Mouse (Mus musculus) stomach, embryonic 14.5 days (tissue): ENCODE data around the gene Tmem98. TPM values are rescaled to one million over a fixed set of nuclear protein-coding genes. Genes with fewer than 3 reads are reported as not detected.
A peak's percentile ranks its signal among the peaks of the same experiment; 100 is the strongest.

Experiments used
- ATAC-seq: fragments of 200-750 bp; cut with Nextera tagmentation; 2 replicates; pipeline ENCODE4 v1.8.0; 2017; ENCODE audit warnings: low read depth, moderate TSS enrichment; ENCODE audit not compliant: insufficient number of reproducible peaks, insufficient read depth, low FRiP score
- H3K27ac ChIP-seq: fragments of 300-500 bp; sonication (generic); 2 replicates; pipeline ENCODE4 v1.5.1; 2014; ENCODE audit warnings: mild to moderate bottlenecking, low read length, moderate library complexity, mixed read lengths
- H3K27me3 ChIP-seq: fragments of 300-500 bp; sonication (generic); 2 replicates; pipeline ENCODE4 v1.6.1; 2014; ENCODE audit warnings: low read length, control low read depth, mixed read lengths; ENCODE audit not compliant: control insufficient read depth, insufficient read depth
- H3K36me3 ChIP-seq: fragments of 300-500 bp; sonication (generic); 2 replicates; pipeline ENCODE4 v1.6.1; 2014; ENCODE audit warnings: mild to moderate bottlenecking, control low read depth, low read length, moderate library complexity, mixed read lengths; ENCODE audit not compliant: control insufficient read depth, insufficient read depth
- H3K4me1 ChIP-seq: fragments of 300-500 bp; sonication (generic); 2 replicates; pipeline ENCODE4 v1.6.1; 2014; ENCODE audit warnings: low read length, control low read depth, mixed read lengths; ENCODE audit not compliant: control insufficient read depth, insufficient read depth
- H3K4me2 ChIP-seq: fragments of 300-500 bp; sonication (generic); replicated peaks from 2 replicates; pipeline ENCODE4 v1.6.1; 2014; ENCODE audit warnings: low read depth, low read length, control low read depth
- H3K4me3 ChIP-seq: fragments of 300-500 bp; sonication (generic); 2 replicates; pipeline ENCODE4 v1.5.1; 2014; ENCODE audit warnings: low read depth, low read length, control low read depth
- H3K9ac ChIP-seq: fragments of 300-500 bp; sonication (generic); replicated peaks from 2 replicates; pipeline ENCODE4 v1.6.1; 2014; ENCODE audit warnings: low read depth, mild to moderate bottlenecking, control low read depth, low read length, moderate library complexity, mixed read lengths
- H3K9me3 ChIP-seq: fragments of 300-500 bp; sonication (generic); 2 replicates; pipeline ENCODE4 v1.6.1; 2016; ENCODE audit warnings: low read depth, low read length, control low read depth; ENCODE audit not compliant: control insufficient read depth
- WGBS: fragments of 180-500 bp; shearing (Covaris S2); extraction: QIAGEN DNeasy Blood & Tissue Kit; methylation state at CpG from one replicate; pipeline ENCODE4 v1.1.7; 2014; 5-methylcytosine and 5-hydroxymethylcytosine counted together
- polyA plus RNA-seq: library from polyadenylated mRNA; unstranded; fragments of >200 nt; fragmentation: Nextera tagmentation; extraction: Ambion mirVana; gene quantifications from 2 replicates; pipeline ENCODE4 v1.2.1, GENCODE M21; 2014

Gene Tmem98
- polyA plus RNA-seq, 1 experiment from 2014 or later: 128 TPM

GRCm38 (mm10) chr11:80784294-80784743 lies 25.7 kb upstream of the Tmem98 start:
- no peaks in the 10 kb centered on the region for H3K4me1 ChIP-seq
- no peak overlapping the region for H3K9ac ChIP-seq
- no peaks in the 10 kb centered on the region for H3K9me3 ChIP-seq
- no peaks in the 10 kb centered on the region for H3K27me3 ChIP-seq
- H3K4me2 ChIP-seq: no peak overlapping the region
- 22% methylated on average over 3 of the region's 3 CpGs for WGBS
- peak overlapping the region; percentile 78; the same call in 1 of the 2 replicates for H3K27ac ChIP-seq
- peak; percentile 83 for ATAC-seq
- no peaks in the 10 kb centered on the region for H3K36me3 ChIP-seq
- no peak overlapping the region for H3K4me3 ChIP-seq

DNA sequence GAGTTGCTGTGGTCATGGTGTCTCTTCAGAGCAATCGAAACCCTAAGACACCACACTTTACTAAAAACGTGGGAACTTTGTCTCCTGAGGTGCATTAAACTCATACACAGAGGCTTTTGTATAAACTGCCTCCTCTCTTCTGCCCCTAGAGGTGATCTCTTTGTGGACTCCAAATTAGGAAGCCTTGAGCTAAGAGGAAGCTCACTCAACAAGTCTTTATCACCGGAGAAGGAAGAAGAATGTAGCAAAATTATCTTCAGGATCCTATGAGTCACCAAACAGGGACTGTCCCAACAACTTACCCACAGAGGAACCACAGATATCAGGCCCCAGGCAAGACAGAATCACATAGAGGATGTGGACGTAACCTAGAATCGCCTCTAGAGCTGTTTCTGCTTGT lies 24.3 kb upstream of the Tmem98 start:
- H3K4me3 ChIP-seq: no peak overlapping the region
- H3K27ac ChIP-seq: no peak overlapping the region
- no peaks in the 10 kb centered on the region for H3K9me3 ChIP-seq
- H3K9ac ChIP-seq: no peak overlapping the region
- H3K36me3 ChIP-seq: no peaks in the 10 kb centered on the region
- no peak overlapping the region for H3K4me2 ChIP-seq
- H3K4me1 ChIP-seq: no peaks in the 10 kb centered on the region
- WGBS: 84% methylated on average over 5 of the region's 5 CpGs
- H3K27me3 ChIP-seq: no peaks in the 10 kb centered on the region
- no peak for ATAC-seq

- Histone ChIP-seq H3K9me3 (no peaks in the 10 kb centered on the region), H3K4me1 (no peaks in the 10 kb centered on the region)
- WGBS: 41% methylated on average over 7 of the region's 7 CpGs
These were observed 20.2 kb upstream of the Tmem98 start for GRCm38 (mm10) chr11:80789647-80790240.

DNA sequence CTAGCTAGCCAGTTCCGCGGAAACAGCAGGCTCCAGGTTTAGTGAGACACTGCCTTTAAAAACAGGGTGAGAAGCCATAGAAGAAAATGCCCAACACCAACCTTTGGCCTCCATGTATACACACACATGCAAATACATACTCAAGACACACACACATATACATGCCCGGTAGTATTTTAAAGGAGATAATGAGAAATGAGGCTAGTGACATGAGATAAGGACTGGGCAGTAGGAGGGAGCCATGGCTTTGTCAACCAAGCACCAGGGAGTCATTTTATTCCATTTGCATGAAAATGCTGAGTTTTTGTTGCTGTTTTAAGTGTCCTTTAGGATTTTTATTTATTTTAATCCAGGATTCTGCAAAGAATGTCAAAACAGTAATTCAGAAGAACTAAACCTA lies 19.6 kb upstream of the Tmem98 start:
- no peak for ATAC-seq
- Histone ChIP-seq H3K4me3 (no peak overlapping the region), H3K9me3 (no peaks in the 10 kb centered on the region), H3K4me2 (no peak overlapping the region), H3K36me3 (no peaks in the 10 kb centered on the region), H3K9ac (no peak overlapping the region), H3K4me1 (no peaks in the 10 kb centered on the region), H3K27ac (no peak overlapping the region), H3K27me3 (no peaks in the 10 kb centered on the region)
- WGBS: 57% methylated on average over 3 of the region's 3 CpGs

More at GRCm38 (mm10) chr11:80789647-80790240, 20.2 kb upstream of the Tmem98 start:
- H3K4me3 ChIP-seq: no peak overlapping the region
- H3K4me2 ChIP-seq: no peak overlapping the region
- no peak overlapping the region for H3K27ac ChIP-seq
- H3K27me3 ChIP-seq: no peaks in the 10 kb centered on the region
- no peak overlapping the region for H3K9ac ChIP-seq
- no peaks in the 10 kb centered on the region for H3K36me3 ChIP-seq
- no peak for ATAC-seq

GRCm38 (mm10) chr11:80791677-80792432 lies 18.1 kb upstream of the Tmem98 start:
- peak; percentile 65; the same call in 1 of the 2 replicates for ATAC-seq
- Histone ChIP-seq H3K4me1 (no peaks in the 10 kb centered on the region), H3K4me3 (no peak overlapping the region), H3K9me3 (no peaks in the 10 kb centered on the region), H3K36me3 (no peaks in the 10 kb centered on the region), H3K27ac (no peak overlapping the region), H3K9ac (no peak overlapping the region), H3K27me3 (no peaks in the 10 kb centered on the region), H3K4me2 (no peak overlapping the region)
- WGBS: 44% methylated on average over 3 of the region's 3 CpGs

GRCm38 (mm10) chr11:80793386-80793785 lies 16.6 kb upstream of the Tmem98 start:
- Histone ChIP-seq H3K9ac (no peak overlapping the region), H3K27ac (no peak overlapping the region), H3K4me3 (no peak overlapping the region), H3K4me2 (no peak overlapping the region), H3K27me3 (no peaks in the 10 kb centered on the region), H3K36me3 (no peaks in the 10 kb centered on the region), H3K4me1 (no peaks in the 10 kb centered on the region), H3K9me3 (no peaks in the 10 kb centered on the region)
- ATAC-seq: no peak
- 90% methylated on average over 4 of the region's 4 CpGs for WGBS

DNA sequence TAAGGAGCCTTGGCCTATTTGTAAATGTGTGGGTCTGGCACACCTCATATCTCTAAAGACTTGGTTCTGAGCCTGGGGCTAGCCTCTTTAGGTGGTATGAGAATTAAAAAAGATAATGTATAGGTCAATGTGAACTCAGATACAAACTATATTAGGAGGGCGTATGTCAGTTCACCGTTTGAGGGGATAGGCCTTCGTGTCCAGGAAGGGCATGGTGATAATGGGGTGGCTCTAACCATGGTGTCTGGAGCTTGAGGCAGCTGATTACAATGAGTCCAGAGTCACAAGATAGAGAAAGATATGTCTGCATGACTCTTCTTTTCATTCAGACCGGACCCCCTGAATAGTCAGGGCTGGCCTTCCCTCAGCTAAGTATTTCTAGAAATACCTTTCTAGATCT lies 15.7 kb upstream of the Tmem98 start:
- H3K9me3 ChIP-seq: no peaks in the 10 kb centered on the region
- H3K27me3 ChIP-seq: no peaks in the 10 kb centered on the region
- no peak overlapping the region for H3K4me3 ChIP-seq
- no peaks in the 10 kb centered on the region for H3K4me1 ChIP-seq
- 87% methylated on average over 4 of the region's 4 CpGs for WGBS
- H3K36me3 ChIP-seq: no peaks in the 10 kb centered on the region
- no peak overlapping the region for H3K4me2 ChIP-seq
- H3K9ac ChIP-seq: no peak overlapping the region
- ATAC-seq: no peak
- no peak overlapping the region for H3K27ac ChIP-seq

DNA sequence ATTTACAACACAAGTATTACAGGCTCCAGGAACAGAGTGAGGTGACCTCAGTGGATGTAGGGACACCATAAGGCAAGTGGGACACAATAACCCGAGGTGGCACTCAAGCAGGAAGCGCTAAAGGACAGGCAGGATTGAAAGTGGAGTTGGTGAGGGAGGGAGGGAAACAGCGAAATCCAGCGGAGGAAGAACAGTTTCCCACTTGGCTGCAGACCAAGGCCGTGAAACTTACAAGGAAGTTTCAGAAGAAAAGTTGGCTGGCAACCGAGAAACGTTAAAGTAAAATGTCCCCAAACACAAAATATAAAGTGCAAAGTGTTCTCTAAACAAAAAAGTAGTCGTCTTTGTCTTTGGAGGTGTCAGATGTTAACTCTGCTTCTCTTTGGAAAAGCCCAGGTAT lies 14.5 kb upstream of the Tmem98 start:
- WGBS: 58% methylated on average over 8 of the region's 8 CpGs
- no peaks in the 10 kb centered on the region for H3K27me3 ChIP-seq
- H3K27ac ChIP-seq: no peak overlapping the region

More for the DNA sequence above, 14.5 kb upstream of the Tmem98 start:
- Histone ChIP-seq H3K4me3 (no peak overlapping the region), H3K4me2 (no peak overlapping the region), H3K4me1 (no peaks in the 10 kb centered on the region), H3K36me3 (no peaks in the 10 kb centered on the region), H3K9me3 (no peaks in the 10 kb centered on the region), H3K9ac (no peak overlapping the region)
- ATAC-seq: no peak
